Mouse (Mus musculus): ENCODE results near the gene Gucd1. TPM values are rescaled to one million over a fixed set of nuclear protein-coding genes. Genes with fewer than 3 reads are reported as not detected.
"Not testable (repeated sequence)": the region's sequence is repeated elsewhere in the genome, so short reads cannot be mapped to it uniquely, and the experiment has no call there.

The Gucd1 gene
- polyA plus RNA-seq, 1 experiment from 2014 or later, result 25.0 TPM

DNA sequence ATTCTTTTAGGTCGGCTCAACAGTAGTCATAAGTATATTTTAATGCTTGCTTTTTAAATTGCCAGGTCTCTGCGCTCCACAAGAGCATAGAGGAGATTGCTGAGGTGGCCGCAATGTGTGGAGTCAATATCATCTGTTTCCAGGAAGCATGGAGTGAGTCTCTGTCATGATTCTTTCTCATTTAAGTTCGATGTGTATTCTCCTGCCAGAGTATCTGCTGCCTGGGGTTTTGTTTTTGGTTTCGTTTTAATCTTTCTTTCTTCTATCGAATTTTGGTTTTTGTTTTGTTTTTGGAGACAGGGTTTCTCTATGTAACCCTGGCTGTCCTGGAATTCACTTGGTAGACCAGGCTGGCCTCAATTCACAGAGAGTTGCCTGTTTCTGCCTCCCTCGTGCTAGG is 102.8 kb downstream of the Gucd1 start:
- Histone ChIP-seq H3K4me3 (no peak overlapping the region), H3K4me2 (replicated peaks) (no peak overlapping the region), H3K9me3 (no peaks in the 10 kb centered on the region), H3K27ac (no peak overlapping the region), H3K4me1 (peaks cover 5% of the 10 kb centered on the region; the same call in 1 of the 2 replicates), H3K9ac (no peak overlapping the region), H3K36me3 (no peaks in the 10 kb centered on the region), H3K27me3 (replicated peaks) (no peaks in the 10 kb centered on the region)
- 91% methylated on average over 7 of the region's 7 CpGs for WGBS
- no peak for ATAC-seq (ENCODE audit: low FRiP score, low read depth)

DNA sequence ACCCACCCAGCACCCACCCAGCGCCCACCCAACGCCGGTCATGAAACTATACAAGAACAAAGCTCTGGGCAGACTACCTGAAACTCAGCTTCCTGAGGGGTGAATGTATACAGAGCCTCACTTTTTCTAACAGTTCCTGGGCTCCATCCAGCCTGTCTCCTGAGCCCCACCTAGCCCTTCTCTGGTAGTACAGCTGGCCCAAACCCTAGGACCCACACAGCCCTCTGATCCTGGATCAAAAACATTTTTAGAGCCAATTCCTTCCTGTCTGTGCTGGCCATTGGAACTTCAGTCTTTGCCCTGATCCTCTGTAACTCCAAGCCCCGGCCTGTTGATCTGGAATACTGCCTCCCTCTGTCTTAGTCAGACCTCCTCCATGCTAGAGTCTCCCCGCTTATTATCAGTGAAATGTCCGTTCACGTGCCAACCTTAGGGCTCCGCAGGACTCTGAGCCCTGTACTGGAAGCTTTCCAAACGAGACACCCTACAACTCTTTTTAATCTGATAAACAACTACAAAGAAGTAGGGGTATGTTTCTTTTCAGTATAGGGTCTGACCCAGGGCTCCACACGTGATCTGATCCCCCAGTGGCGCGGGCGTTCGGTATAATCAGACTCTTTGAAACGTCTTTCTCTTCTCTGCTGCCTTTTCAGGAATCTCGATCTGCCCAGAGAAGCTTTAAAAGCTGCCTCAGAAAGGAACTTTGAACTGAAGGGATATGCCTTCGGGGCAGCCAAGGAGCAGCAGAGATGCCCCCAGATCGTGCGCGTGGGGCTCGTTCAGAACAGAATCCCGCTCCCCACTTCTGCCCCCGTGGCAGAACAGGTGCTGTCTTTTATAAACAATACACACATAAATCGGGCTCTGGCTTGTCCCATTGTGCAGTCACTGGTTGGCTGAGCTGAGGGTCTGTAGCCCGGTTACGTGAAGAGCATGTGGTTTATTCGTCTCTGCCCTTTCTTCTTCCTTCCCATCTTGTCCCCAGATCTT is 105.4 kb downstream of the Gucd1 start:
- Histone ChIP-seq H3K36me3 (no peaks in the 10 kb centered on the region), H3K4me1 (peaks cover 5% of the 10 kb centered on the region; the same call in 1 of the 2 replicates), H3K4me3 (no peak overlapping the region), H3K9me3 (no peaks in the 10 kb centered on the region), H3K9ac (no peak overlapping the region), H3K27me3 (replicated peaks) (no peaks in the 10 kb centered on the region), H3K4me2 (replicated peaks) (no peak overlapping the region), H3K27ac (no peak overlapping the region)
- no peak for ATAC-seq (ENCODE audit: low FRiP score, low read depth)
- WGBS, result 73% methylated on average over 27 of the region's 27 CpGs

- not testable (repeated sequence) for H3K4me3 ChIP-seq; H3K4me1 ChIP-seq; ATAC-seq (ENCODE audit: low FRiP score, low read depth); H3K36me3 ChIP-seq; H3K27me3 ChIP-seq (replicated peaks); H3K9me3 ChIP-seq; H3K27ac ChIP-seq; H3K4me2 ChIP-seq (replicated peaks); H3K9ac ChIP-seq
- WGBS, result 51% methylated on average over 10 of the region's 10 CpGs
Observed at GRCm38 (mm10) chr10:75411343-75412113, 106.2 kb downstream of the Gucd1 start.

GRCm38 (mm10) chr10:75407741-75408140 is 110.0 kb downstream of the Gucd1 start:
- no peak overlapping the region for H3K4me3 ChIP-seq
- H3K36me3 ChIP-seq, result no peaks in the 10 kb centered on the region
- no peak overlapping the region for H3K4me2 ChIP-seq (replicated peaks)
- no peak overlapping the region for H3K27ac ChIP-seq
- WGBS, result 83% methylated on average over 4 of the region's 4 CpGs
- no peaks in the 10 kb centered on the region for H3K27me3 ChIP-seq (replicated peaks)
- H3K9me3 ChIP-seq, result no peaks in the 10 kb centered on the region
- ATAC-seq (ENCODE audit: low FRiP score, low read depth), result no peak
- no peak overlapping the region for H3K9ac ChIP-seq
- peaks cover 1% of the 10 kb centered on the region; the same call in 1 of the 2 replicates for H3K4me1 ChIP-seq

DNA sequence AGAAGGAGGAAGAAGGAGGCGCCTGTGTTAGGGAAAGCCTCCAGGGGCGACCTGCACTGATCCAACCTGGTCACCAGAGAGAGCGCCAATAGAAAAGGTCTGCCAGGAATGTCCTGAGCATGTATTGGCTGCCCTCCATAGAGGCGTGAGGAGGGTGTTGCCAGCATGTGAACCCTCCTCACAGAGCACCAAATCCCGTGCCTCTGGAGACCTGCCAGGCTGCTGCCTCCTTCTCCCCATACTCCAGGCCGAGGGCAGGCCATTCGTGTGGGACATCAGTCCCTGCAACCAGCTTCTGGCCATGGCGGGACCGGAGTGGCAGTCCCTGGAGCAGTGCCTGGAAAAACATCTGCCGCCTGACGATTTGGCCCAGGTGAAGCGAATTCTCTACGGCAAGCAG is 111.0 kb downstream of the Gucd1 start:
- WGBS, result 51% methylated on average over 13 of the region's 13 CpGs

DNA sequence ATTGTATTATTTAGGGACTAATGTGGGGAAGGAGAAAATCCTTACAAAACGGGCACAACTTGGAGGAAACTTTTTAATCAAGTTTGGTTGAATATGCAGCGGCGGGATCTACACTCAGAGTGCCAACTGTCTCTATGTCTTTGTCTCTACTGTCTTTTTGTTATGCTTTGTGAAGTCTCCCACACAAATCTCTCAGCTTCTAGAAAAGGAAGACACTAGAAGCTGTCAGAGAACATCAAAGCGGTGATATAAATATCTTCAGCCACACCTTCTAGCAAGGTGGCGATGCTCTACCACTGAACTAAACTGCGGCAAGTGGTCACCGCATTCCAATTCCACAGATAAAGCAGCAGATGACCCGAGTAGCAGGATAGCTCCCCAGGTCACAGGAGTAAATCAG is 111.9 kb downstream of the Gucd1 start:
- ATAC-seq (ENCODE audit: low FRiP score, low read depth), result no peak
- Histone ChIP-seq H3K9me3 (no peaks in the 10 kb centered on the region), H3K4me1 (no peaks in the 10 kb centered on the region), H3K36me3 (no peaks in the 10 kb centered on the region), H3K4me2 (replicated peaks) (no peak overlapping the region), H3K27ac (no peak overlapping the region), H3K4me3 (no peak overlapping the region), H3K9ac (no peak overlapping the region), H3K27me3 (replicated peaks) (no peaks in the 10 kb centered on the region)
- WGBS, result 90% methylated on average over 8 of the region's 8 CpGs

More for the DNA sequence above, 111.0 kb downstream of the Gucd1 start:
- Histone ChIP-seq H3K4me2 (replicated peaks) (no peak overlapping the region), H3K4me1 (no peaks in the 10 kb centered on the region), H3K27ac (no peak overlapping the region), H3K4me3 (no peak overlapping the region), H3K36me3 (no peaks in the 10 kb centered on the region), H3K9me3 (no peaks in the 10 kb centered on the region), H3K27me3 (replicated peaks) (no peaks in the 10 kb centered on the region), H3K9ac (no peak overlapping the region)
- no peak for ATAC-seq (ENCODE audit: low FRiP score, low read depth)

DNA sequence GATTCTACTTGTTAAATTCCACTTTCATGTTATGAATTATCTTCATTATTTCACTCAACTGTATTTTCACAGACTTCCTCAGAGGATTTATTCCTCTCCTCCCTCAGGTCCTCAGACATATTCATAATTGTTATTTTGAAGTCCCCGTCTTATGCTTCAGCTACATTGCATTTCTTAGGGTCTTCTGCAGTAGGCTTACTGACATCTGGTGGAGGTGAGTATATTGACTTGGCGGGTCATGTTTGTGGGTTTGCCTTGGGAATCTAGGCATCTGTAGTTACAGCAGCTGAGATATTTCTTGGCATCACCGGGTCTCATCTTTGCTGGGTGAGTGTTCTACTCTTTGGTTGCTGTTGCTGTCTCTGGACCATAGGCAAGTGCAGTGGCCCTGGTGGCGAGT is 116.8 kb downstream of the Gucd1 start, which contains the start of gene Upb1:
Gene Upb1, plus strand, starts transcription at position 158 of the 400 bp plus-strand sequence.
- Histone ChIP-seq H3K4me2 (replicated peaks) (no peak within 1 kb of the TSS), H3K9me3 (no peaks in the 10 kb centered on the region), H3K9ac (no peak within 1 kb of the TSS), H3K36me3 (no peaks in the 10 kb centered on the region), H3K27me3 (replicated peaks) (no peaks in the 10 kb centered on the region), H3K4me1 (no peaks in the 10 kb centered on the region), H3K4me3 (no peak within 1 kb of the TSS), H3K27ac (no peak within 1 kb of the TSS)
- no peak for ATAC-seq (ENCODE audit: low FRiP score, low read depth)
- 82% methylated on average over 4 of the region's 4 CpGs for WGBS

- WGBS, result 50% methylated on average over 14 of the region's 14 CpGs
- no peaks in the 10 kb centered on the region for H3K27me3 ChIP-seq (replicated peaks)
- no peaks in the 10 kb centered on the region for H3K36me3 ChIP-seq
- no peak overlapping the region for H3K9ac ChIP-seq
- H3K4me3 ChIP-seq, result no peak overlapping the region
- H3K9me3 ChIP-seq, result no peaks in the 10 kb centered on the region
- no peak overlapping the region for H3K4me2 ChIP-seq (replicated peaks)
- H3K4me1 ChIP-seq, result no peaks in the 10 kb centered on the region
- H3K27ac ChIP-seq, result no peak overlapping the region
- ATAC-seq (ENCODE audit: low FRiP score, low read depth), result no peak
Observed at GRCm38 (mm10) chr10:75396966-75397365, 120.8 kb downstream of the Gucd1 start.

GRCm38 (mm10) chr10:75394796-75395195 is 123.0 kb downstream of the Gucd1 start:
- no peak overlapping the region for H3K27ac ChIP-seq
- WGBS, result 88% methylated on average over 8 of the region's 8 CpGs
- no peaks in the 10 kb centered on the region for H3K36me3 ChIP-seq
- no peak overlapping the region for H3K9ac ChIP-seq
- H3K4me3 ChIP-seq, result no peak overlapping the region
- ATAC-seq (ENCODE audit: low FRiP score, low read depth), result no peak
- H3K4me2 ChIP-seq (replicated peaks), result no peak overlapping the region
- no peaks in the 10 kb centered on the region for H3K9me3 ChIP-seq
- H3K27me3 ChIP-seq (replicated peaks), result no peaks in the 10 kb centered on the region
- H3K4me1 ChIP-seq, result no peaks in the 10 kb centered on the region

- Histone ChIP-seq H3K27me3 (replicated peaks) (no peaks in the 10 kb centered on the region), H3K36me3 (no peaks in the 10 kb centered on the region), H3K4me3 (no peak overlapping the region), H3K9ac (no peak overlapping the region), H3K4me1 (no peaks in the 10 kb centered on the region), H3K4me2 (replicated peaks) (no peak overlapping the region), H3K9me3 (no peaks in the 10 kb centered on the region), H3K27ac (no peak overlapping the region)
- 88% methylated on average over 4 of the region's 4 CpGs for WGBS
- no peak for ATAC-seq (ENCODE audit: low FRiP score, low read depth)
Observed at GRCm38 (mm10) chr10:75390832-75391231, 126.9 kb downstream of the Gucd1 start.

GRCm38 (mm10) chr10:75390156-75390555 is 127.6 kb downstream of the Gucd1 start:
- Histone ChIP-seq H3K9me3 (no peaks in the 10 kb centered on the region), H3K27ac (no peak overlapping the region), H3K36me3 (no peaks in the 10 kb centered on the region), H3K4me1 (no peaks in the 10 kb centered on the region), H3K4me3 (no peak overlapping the region), H3K27me3 (replicated peaks) (no peaks in the 10 kb centered on the region), H3K9ac (no peak overlapping the region), H3K4me2 (replicated peaks) (no peak overlapping the region)
- 93% methylated on average over 2 of the region's 2 CpGs for WGBS
- ATAC-seq (ENCODE audit: low FRiP score, low read depth), result no peak

- H3K9ac ChIP-seq, result no peak overlapping the region
- H3K27ac ChIP-seq, result no peak overlapping the region
- H3K4me2 ChIP-seq (replicated peaks), result no peak overlapping the region
- ATAC-seq (ENCODE audit: low FRiP score, low read depth), result no peak
- WGBS, result 88% methylated on average over 10 of the region's 10 CpGs
- H3K27me3 ChIP-seq (replicated peaks), result no peaks in the 10 kb centered on the region
- no peak overlapping the region for H3K4me3 ChIP-seq
- no peaks in the 10 kb centered on the region for H3K36me3 ChIP-seq
- H3K9me3 ChIP-seq, result no peaks in the 10 kb centered on the region
- H3K4me1 ChIP-seq, result no peaks in the 10 kb centered on the region
Observed at GRCm38 (mm10) chr10:75378688-75379087, 139.1 kb downstream of the Gucd1 start.

All from neural tube, embryonic 12.5 days (tissue).